Mouse (Mus musculus) heart, adult 9 months (tissue): ENCODE measurements at regions not wholly inside any gene's neighbourhood (a gene's known extent, or its start where the extent isn't known, plus 50 kb on each side); places are given as distances from the start of the nearest gene placed in this dataset.
A peak's percentile ranks its signal among the peaks of the same experiment; 100 is the strongest.
"Not testable (repeated sequence)": the region's sequence is repeated elsewhere in the genome, so short reads cannot be mapped to it uniquely, and the experiment has no call there.

Experiments used
- DNase-seq, 2 experiments: peaks; one replicate each; pipeline ENCODE4 v3.0.0; 2022; ENCODE audit warnings: low spot score in 2 of 2

DNA sequence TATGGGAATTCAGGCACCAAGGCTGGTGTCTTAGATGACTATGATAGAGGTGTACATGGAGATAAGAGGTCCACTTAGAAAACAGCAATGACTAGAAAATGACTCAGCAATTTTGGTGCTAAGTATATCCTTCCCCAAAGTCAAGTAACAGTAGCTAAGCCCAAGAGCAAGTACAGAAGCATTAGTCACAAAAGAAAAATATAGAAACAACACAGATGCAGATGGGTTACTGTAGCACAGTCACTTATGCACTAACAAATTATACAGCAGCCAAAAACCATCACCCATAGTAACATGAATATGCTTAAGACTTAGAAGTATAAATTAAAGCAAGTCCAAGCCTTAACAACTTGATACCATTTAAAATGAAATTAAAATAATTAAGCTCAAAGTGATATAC is 378.5 kb upstream of the Meis2 start:
- no peak for DNase-seq

DNA sequence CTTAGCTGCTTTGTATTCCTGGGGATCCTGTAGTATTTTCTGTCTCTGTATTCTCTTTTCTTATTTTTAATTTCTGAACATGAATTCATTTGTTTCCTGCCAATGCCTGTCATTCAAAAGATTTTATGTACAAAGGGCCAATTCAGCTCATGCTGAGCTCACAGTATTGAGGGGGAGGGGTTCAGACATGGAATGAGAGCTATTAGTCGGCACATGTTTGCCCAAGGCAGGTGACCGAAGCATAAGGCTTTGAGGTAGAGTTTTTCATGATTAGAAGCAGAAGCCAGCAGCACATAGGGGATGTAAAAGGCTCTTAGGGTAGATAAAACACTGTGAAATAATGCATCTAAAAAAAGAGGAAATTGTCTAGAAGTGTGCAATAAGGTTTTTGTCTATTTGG is 374.6 kb upstream of the Meis2 start:
- no peak for DNase-seq

DNA sequence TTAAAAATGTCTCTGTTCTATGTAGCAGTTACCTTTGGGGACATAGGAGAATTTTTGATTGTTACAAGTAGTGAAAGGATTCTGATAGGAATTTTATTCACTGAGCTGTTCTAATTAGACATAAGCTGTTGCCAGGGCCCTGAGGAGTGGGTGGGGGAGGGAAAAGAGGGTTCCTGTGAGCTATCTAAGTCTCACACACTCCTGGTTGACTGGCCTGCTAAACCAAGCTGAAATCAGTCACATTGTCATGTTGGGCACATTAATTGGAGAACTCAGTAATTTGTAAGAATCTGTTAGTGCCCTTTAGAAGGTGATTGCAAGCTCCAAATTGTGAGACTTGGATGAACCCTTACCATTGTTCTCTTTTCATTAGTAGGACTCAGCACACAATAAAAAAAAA is 367.8 kb upstream of the Meis2 start:
- DNase-seq: no peak

DNA sequence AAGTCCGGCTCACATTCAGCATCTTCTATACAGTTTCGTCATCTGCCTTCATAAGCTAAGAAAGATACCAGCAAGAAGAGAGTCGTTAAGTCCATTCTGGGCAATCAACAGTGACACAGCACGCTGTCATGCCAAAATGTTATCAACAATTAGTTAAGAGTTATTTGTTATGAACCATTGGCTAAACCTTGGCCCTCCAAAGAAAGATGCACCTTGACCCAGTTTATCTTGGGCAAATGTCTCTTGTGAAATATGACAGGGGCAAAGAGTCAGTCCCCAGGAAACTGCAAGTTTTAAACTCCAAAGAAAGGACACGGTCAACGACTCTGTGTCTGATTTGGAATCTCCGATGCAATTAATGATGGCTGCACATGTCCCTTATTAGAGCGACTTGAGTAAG is 358.5 kb upstream of the Meis2 start:
- no peak for DNase-seq

DNA sequence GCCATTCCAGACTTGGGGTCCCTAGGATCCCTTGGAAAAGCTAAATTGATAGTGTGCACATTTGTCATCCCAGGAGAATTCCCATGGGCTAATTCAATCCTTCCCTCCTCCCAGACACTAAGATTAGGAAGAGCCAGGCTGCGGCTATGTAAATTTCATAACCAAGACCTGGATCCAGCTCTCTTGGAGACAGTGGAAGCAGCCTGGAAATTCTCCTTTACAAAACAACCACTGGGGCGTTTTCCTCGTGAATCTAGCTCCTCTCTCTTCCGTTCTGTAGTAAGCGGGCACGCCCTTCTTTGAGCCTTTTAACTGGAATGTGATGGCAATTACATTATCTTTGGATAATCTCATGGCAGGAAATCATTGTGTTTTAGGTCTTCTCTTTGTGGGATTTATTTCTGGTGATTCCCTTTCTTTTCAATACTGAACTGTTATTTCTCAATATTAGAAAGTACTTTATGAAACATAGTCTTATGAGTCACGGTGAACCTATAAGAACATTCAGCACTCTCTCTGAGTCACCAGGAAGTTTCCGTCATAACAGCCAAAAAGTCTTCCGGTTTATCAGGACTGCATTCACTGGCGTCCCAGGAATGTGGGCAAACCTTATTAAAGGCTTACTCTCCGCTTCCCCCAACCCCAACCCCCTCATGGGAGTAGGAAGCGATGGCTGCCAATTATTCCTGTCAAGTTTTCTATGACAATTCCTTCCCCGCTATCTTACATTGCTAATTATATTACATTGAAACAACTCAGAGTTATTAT is 352.0 kb upstream of the Meis2 start:
- peak in 1 of 2 experiments; percentile 2 for DNase-seq

DNA sequence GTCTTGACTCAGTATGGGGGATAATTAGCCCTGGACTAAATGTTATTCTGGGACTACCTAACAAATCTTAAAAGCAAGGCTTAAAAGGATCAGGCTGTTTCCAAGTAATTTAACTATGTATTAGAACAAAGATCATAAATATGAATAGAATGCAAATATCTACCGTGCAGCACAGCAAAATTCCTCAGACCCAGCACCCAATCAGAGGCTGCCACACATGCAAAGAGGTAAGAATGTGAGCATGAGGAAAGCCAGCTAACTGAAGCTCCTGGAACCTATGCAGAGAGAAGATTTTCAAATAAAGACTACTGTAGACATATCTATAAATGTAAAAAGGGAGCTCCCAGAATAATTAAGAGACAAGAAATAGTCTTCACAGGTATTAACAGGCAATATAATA is 350.1 kb upstream of the Meis2 start:
- DNase-seq: no peak

DNA sequence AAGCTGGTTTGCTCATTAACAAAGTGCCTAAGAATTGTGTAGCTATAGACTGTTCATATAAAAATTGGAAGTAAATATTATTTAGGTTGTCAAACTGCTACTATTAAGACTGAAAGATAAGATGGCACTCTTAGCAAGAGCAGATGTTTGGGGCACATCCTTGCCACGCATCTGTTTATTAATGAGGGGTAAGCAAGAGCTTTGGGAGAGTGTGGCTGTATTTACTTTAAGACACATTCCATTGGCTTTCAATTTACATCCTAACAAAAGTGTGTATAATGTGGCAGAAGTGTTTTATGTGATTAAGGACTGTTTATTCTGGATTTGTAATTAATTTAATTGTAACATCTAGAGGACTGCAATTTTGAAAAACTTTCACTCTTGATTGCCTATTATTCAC is 336.5 kb upstream of the Meis2 start:
- no peak for DNase-seq

DNA sequence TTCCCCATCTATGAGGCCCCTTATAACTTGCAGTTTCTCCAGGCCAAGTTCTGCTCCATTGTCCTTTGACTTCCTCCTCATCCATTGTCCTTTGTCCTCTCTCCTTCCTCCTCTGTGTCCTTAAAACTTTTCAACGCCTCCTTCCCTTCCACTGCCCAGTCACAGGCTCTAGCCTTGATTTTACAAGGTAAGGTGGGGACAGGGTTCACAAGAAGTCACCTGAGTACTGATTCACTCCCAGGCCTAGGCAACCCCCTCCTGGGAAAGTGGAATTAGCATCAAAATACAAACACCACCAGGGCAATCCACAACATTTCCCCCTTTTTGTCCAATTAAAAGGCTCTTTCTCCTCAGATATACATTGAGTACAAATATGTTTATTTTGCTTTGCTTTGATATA is 334.3 kb upstream of the Meis2 start:
- DNase-seq: no peak

DNA sequence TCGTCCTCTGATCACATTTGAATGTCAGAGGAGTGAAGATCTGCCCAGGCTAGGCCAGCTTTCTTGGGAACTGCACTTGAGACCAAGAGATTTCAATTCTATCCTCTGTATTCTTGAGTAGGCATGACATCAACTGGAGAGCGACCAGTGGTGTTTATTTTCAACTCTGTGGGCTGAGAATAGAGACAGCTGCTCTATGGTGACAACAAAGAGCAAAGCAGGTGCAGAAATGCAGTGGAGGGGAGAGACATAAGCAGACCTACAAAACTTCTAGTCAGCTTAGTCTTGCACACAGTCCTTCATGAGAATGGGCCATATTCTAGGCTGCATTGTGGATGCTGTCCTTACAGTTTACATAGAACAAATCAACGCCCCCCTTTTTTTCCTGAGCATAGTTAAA is 303.2 kb upstream of the Meis2 start:
- no peak for DNase-seq

DNA sequence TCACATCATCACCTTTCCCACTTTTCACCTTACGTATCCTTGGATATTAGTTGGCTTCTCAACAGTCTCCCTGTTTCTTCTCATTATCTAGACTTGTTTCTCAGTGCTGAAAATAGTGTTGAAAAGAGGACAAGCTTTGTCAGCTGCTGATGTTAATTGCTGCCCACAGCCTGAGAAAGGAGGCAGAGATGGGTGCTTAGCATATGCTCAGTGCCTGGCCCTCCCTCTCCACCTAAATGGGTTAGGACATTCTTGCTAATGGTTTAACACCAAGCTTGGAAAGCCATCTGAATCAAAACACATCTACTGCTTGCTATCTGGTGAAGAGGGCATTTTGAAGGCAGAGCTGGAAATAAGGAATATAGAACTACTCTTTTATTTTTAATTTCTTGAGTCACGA is 298.5 kb upstream of the Meis2 start:
- DNase-seq: no peak

DNA sequence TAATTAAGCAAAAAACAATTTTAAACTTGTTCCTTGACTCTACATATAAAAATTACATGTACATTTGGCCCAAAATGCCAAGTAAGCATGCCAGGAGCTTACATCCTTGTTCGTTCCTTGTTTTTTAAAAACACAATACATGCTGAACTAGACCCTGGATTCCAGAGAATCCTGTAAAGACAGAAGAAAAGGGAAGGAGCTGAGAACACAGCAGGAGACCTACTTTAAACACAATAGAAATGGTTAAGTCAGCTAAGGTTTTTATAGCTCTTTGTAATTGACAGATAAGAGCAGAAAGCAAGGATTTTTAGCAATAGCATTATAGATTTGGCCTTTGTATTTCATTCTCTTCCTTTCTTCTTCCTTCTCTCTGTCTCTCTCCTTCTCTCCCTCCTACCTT is 292.5 kb upstream of the Meis2 start:
- DNase-seq: no peak

DNA sequence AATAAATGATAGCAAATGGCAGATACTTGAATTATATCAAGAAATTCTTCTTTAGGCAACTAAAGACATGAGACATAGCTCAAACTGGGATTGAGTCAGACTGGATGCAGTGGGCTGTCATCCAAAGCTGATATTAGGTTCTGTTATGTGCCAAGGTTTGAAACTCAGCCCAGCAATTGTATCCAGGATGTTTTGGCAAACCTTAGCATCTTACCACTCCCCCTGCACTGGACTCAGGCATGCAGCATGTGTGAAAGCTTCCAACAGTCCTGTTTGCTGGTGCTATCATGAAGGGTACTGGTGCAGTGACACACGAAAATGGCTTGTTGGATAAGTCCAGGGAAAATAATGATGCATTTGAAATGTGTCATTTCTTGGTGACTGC is 282.9 kb upstream of the Meis2 start:
- no peak for DNase-seq

DNA sequence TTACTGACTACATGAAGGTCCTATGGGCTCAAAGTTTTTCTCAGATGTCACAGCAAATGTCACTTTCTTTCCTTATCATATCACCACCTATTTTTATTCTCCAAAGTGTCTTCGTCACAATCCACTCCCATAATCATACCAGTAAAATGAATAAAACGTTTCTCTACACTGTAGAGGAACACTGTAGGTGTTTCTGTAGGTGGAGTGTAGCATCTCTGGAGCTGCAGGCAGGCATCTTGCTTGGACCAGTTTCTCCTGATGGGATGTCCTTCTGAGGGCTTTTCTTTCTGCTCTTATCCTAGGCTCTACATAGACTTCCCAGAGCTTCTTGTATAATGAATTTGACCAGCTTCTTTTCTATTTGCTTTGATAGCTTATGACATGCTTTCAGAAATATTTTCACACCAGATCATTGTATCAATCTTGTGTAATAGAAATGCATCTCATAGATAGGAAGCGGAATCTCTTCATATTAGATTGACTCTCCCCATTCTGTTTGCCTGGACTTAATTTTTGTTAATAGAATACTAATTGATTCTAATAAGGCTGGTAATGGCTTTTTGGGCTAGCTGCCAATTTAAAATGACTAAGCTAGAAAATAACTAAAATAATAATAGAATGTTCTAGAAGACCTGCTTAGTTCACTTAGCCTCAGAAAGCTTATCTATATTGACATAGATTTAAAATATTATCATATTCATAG is 282.3 kb upstream of the Meis2 start:
- DNase-seq: no peak

DNA sequence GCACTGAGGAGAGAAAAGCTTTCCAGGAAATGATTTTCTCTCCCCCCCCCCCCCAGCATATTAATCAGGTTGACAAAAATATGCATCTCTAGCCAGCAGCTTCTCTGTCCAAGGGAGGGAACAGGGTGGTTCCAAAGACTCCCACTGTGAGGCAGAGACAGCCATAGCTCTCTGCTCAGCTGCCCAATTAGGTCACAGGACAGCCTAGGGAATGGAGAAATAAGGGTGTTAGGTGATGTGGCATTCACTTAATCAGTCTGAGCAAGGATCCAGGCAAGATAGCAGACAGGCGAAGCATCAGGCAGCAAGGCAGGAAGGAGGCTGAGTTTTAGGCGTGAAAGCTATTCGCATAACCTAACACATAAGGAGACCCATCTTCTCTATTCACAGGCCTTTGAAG is 266.2 kb upstream of the Meis2 start:
- DNase-seq: no peak

DNA sequence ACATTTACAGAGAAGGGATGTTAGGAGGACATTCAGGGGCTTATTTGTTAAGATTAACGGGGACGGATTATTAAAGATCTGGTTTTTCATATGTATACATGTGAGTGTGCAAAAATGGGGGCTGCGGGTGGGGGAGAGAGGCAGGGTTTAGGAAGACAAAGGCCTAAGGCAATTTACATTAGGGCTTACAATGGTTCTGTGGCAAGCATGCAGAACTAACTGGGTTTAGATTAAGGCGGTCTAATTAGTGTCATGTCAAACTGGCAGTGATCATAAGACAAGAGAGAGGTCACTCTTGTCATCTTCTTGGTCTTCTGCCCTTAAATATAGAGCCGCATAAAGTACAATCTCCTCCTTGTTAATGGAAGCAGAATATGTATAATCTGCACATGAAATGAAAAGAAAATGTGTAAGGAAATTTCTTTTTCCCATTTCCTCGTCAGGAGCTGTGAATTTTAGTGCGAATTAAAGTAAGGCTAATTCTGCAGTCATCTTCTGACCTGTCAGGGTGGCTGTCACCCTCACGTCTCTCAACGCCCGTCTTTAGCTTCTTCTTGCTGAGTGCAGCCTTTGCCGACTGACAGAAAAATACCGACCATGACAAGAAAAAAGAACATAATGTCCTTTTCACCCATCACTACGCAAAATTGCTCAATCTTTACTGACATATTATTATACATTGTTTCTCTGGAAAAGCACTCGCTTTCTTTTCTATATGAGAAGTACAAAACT is 256.6 kb upstream of the Meis2 start:
- no peak for DNase-seq

DNA sequence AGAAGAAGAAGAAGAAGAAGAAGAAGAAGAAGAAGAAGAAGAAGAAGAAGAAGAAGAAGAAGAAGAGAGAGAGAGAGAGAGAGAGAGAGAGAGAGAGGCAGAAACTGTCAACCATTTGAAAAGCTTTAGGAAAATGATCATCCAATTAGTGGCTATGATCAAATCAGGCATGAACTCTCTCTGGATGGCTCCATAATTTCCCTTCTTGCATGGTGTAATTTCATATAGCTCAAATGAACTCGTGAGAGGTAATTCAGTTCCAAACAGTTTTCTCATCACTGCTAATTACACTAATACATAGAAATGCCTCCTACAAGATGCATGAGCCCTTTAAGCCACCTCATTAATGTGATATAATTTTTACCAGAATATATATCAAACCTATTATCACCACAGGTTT is 233.9 kb upstream of the Meis2 start:
- DNase-seq: no peak

DNA sequence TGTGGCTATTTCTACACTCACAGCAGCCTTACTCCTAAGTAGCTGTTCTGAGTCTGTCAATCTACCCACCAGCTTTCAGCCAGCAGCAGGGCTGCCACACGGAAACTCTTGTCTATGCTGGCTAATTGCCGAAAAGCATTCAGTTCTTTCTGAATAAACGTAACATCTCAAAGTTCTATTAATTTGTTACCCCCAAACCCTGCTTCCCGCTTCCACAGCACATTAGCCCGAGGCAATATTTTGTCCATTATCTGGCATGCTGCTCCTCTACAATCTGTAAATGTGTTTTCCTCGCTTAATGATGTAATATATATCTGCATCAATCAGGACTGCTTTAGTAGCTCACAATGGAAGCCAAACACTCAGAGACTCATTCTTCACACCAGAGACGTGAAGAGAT is 224.2 kb upstream of the Meis2 start:
- DNase-seq: no peak

DNA sequence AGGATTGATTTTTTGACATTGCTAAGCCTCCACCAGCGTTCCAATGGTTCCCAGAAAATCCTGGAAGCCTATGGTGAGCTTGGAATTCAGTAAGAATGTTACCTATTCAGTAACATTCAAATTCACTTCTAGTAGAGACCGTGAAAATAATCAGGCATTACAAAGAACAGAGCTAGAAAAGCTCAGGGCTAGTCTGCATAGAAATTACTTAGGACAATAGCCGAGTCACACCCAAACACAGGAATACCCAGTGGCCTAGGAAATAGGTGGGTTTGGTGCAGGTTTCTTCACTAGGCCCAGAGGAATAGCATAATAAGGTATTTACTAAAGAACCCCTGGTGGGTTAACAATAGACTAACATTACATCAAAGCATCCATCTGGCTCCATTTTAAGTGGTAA is 177.6 kb upstream of the Meis2 start:
- DNase-seq: not testable (repeated sequence)

DNA sequence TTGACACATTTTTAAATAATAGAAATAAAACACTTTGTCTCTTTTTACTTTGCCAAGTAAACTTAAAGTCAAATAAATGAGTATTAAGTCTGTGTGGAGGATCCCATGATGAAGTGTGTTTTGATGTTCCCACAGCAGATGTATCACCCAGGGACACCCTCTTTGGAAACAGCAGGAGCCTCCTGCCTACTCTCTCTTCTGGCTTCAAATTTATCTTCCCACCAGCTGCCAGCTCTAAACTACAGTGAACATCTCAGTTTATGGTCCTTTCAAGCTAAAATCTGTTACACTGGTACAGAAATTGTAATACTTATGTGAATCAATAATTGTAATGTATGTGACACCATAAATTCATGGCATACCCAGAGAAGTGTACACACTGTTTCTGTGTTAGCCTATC is 171.1 kb upstream of the Meis2 start:
- DNase-seq: no peak

DNA sequence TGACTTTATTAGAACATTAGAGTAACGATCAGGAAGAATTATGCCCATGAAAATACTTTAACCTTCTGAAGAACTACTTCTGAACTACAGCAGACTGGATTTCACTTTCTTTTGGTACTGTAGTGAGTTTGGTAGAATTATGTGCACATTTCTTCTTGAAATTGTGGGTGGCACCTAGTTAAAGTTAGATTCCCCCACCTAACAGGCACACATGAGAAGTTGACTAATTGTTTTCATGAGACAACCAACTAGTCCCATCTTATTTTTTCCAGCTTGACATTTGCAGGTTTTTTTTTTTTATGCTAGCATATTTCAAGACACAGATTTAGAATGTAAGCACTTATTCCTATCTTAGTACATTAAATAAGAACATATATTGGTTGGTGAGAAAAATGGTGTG is 167.2 kb upstream of the Meis2 start:
- no peak for DNase-seq

DNA sequence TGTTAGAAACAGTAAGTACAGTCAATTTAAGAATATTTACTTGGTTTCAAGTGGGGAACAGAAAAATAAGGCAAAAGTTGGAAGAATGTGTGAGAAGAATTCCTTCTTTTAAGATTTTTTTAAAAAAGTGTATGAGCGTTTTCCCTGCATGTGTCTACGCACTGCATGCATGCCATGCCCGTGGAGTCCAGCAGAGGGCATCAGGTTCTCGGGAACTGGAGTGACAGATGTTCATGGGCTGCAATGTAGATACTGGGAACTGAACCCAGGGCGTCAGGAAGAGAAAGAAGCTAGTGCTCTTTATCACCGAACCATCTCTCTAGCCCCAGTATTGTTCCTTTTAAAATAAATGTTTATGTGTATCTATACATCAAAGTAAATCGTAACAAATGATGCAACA is 150.8 kb upstream of the Meis2 start:
- no peak for DNase-seq

DNA sequence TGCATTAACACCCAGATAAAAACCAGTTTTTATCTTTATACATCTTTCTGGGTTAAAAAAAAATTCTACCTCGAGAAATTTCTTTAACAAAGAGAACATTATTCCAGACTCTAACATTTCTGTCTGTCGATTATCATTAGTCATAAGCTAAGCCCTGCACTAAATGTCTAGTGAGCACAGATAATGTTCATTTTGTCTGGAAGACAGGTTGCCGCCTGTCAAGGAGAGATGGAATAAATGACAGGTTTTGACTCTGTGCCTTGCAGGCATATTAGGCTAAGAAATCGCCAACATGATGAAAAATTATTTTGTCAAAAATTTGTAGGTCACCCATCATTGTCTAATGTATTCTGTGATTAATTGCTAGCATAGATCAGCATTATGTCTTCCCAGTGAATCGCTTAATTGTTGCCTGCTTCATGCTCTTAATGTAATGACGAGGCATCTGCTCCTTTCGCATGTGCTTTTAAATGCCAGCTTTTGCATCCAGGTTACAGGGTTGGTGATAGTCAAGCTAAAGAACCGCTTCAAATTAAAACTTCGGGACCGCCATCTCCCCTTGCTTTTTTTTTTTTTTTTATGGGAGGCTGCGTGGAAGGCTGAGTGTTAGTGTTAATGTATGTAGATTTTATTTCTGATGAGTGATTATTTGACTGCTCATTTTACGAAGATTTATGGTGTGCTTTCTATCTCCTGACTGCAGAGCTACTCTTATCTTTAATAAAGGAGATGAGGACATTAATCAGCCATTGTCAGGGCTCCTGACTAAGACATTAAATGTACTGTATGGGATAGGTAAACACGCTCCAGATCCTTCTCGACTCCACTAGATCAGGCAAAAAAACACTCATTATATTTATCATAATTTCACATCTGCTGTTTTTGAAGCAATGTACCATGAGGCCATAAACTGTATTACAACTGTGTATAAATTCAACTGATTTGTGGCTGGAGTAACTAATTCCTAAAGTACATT is 135.9 kb upstream of the Meis2 start:
- DNase-seq: no peak
